Mouse (Mus musculus) testis, adult 2 months (tissue): Measurements from ENCODE around the gene Usp34.
"Not testable (repeated sequence)": the region's sequence is repeated elsewhere in the genome, so short reads cannot be mapped to it uniquely, and the experiment has no call there.

Experiments
- CTCF ChIP-seq: fragments of 200-500 bp; IDR thresholded peaks from 2 replicates; pipeline ENCODE4 v1.5.1; 2012; ENCODE audit warnings: low read depth, mild to moderate bottlenecking, inconsistent platforms, low read length, moderate library complexity; ENCODE audit not compliant: control insufficient read depth, insufficient read depth, insufficient replicate concordance
- POLR2A ChIP-seq: fragments of 200-500 bp; IDR thresholded peaks from 2 replicates; pipeline ENCODE4 v1.6.1; 2012; ENCODE audit warnings: low read depth, mild to moderate bottlenecking, inconsistent platforms, low read length, moderate library complexity; ENCODE audit not compliant: control insufficient read depth

GRCm38 (mm10) chr11:23357226-23357625, 50.5 kb downstream of the Usp34 start:
- not testable (repeated sequence) for TF ChIP-seq POLR2A, CTCF
